Mouse (Mus musculus) urinary bladder, postnatal 36 days (tissue): ENCODE measurements around the gene Iqcc.

ENCODE experiments used
- DNase-seq, 2 experiments: peaks; one replicate each; pipeline ENCODE4 v3.0.0; 2022; ENCODE audit warnings: low spot score in 2 of 2, mixed read lengths in 1 of 2

Iqcc gene

GRCm38 (mm10) chr4:129578466-129578865 lies 40.4 kb downstream of the Iqcc start, which contains the start of gene Fam167b:
Fam167b (minus strand) TSS chr4:129578549.
- DNase-seq, result no peak

- no peak for DNase-seq
Observed at GRCm38 (mm10) chr4:129577688-129578087, 41.2 kb downstream of the Iqcc start.

- DNase-seq, result peak; percentile 44 to 65
Observed at GRCm38 (mm10) chr4:129576863-129577491, 41.9 kb downstream of the Iqcc start.

DNA sequence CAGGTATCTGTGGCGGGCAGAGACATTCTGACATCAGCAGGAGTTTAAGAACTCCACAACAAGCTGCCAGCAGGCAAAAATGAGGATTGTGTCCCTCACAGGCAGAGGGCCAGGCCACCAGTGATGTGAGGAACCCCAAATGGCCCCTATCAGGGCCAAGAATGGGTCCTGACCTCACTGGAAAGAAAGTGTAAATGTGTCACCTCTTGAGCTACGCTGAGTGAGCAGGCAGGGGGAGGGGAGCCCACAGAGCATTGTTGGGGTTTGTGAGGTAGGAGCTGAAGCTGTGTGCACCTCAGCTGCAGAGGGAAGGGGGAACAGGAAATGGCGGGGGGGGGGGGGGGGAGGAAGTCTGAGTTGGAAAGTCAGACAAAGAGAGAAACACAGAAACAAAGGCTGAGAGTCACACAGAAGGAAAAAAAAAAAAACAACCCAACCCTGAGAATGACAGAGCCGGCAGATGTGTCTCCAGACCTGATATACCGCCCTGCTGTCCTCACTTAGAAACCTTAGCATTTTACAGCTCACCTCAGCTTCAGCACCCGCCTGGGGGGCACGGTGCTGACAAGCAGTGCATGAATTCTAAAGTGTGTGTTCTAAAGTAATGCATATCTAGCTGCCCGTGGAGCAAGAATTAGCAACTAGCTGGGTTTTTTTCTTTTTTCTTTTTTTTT lies 43.6 kb downstream of the Iqcc start:
- DNase-seq, result no peak

DNA sequence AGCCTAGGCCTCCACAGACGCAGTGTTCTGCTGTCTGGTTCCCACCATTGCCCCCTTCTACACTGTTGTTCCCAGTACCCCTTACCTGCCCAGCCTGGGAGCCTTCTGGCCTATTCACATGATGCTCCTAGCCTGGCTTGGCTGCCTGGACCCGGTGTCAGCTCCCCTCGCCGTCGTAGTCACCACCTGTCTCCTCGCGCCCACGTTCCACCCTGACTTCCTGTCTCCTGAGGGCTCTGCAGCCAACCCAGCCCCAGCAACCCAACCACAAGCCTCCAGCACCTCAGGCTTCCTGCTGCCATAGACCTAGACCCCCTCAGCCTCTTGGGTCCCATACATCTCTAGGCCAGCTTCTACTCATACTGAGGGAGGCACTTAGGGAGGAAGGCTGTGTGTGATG lies 45.5 kb downstream of the Iqcc start, which contains the start of gene Lck:
TSS of gene Lck (minus strand) at position 212 of the 400 bp plus-strand sequence.
- DNase-seq, result no peak

- no peak for DNase-seq
Observed at GRCm38 (mm10) chr4:129573093-129573370, 45.9 kb downstream of the Iqcc start.

DNA sequence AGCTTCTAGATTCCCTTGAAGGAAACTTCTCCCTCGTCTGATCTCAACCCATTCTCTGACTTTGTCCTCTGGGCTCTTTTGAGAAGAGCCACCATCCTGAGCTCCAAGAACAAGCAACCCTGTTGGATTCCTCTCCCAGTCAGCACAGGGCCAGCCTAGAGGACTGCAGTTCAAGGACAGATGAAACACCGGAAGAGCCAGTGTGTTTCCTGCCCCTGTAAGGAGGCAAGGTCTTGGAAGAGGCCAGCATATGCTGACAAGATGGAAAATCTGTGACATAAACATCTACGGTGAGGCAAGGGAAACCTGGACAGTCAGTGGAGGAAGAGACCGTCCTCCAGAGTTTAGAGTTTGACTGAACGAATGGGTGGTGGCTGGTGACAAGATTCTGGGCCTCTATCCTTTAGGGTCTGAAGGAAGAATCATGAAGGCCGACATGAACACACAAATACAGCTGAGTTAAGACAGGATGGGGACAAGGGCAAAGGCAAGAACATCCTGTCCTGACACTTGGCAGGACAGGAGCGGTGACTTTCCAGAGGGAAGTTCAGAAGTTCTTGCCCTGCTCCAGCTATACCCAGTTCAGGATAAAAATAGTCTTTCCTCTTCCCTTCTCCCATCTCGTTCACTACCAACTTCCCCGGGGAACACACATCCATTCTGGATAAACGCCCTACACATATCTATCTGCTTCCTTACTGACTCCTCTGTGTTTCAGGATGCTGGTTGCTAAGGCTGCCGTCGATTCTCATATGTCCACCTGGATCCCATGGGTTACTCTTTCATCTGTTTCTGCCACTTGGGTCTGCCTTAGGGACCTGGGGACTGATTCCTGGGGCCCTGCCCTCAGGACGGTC lies 46.4 kb downstream of the Iqcc start:
- no peak for DNase-seq

DNA sequence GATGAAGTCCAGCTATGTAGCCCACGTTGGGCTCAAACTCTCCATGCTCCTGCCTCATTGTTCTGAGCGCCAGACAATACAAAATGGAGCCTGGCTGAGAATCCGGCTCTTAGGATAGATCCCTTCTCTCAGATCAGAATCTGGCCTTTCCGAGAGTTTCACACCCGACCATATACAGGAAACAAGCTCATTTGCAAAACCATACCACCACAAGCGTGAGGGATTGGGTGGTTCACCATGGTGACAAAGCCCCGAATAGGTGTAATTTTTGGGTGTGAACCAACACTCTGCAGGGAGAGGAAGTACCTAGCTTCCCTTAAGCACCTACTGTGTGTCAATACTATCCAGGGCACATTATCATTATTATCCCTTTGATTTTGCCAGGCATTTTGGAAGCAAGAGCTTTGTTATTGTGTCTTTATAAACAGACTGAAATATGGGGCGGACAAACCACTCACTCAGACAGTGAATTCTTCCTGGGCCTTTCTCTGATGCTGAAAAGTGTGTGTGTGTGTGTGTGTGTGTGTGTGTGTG lies 47.3 kb downstream of the Iqcc start:
- DNase-seq, result no peak

DNA sequence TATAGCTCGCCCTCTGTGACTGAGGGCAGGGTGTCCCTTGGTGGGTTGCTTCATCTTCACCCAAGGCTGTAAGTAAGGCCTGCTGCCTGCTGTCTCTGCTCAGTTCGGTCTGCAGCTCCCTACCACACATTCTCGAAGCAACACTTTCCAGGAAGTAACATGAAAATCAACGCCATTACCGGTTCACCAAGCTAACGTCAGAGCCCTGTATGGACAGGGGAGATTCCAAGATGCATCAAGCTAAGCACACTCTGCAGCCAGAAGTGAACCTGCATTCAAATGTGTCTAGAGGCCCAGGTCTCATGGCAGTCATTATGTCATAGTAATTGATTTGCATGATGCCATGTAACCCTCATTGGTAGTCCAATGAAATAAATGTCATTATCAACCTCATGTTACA lies 48.9 kb downstream of the Iqcc start:
- DNase-seq, result no peak

DNA sequence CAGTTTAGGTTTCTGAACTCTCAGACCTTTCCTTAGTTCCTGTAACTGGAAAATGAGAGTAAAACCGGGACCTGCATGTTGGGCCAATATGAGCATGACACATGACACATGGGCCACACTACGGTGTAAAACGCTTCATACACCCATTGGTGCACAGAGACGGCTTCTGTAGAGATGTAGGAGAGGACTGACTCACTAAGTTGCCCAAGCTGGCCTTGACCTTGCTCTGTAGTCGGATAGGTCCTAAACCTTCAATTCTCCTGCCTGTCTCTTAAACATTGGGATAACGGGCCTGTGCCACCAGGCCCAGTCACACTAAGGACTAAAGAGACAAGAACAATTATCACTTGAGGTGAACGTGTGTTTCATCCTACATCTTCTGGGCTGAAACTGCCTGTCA lies 50.5 kb downstream of the Iqcc start:
- no peak for DNase-seq

- DNase-seq, result no peak
Observed at GRCm38 (mm10) chr4:129565139-129565538, 53.8 kb downstream of the Iqcc start.
